Mouse (Mus musculus) stomach, embryonic 15.5 days (tissue): Measurements from ENCODE around the gene Mccc1. TPM values are rescaled to one million over a fixed set of nuclear protein-coding genes. Genes with fewer than 3 reads are reported as not detected.
A peak's percentile ranks its signal among the peaks of the same experiment; 100 is the strongest.

Experiments
- ATAC-seq: fragments of 200-750 bp; cut with Nextera tagmentation; 2 replicates; pipeline ENCODE4 v1.8.0; 2017; ENCODE audit warnings: low read depth, moderate number of reproducible peaks, moderate TSS enrichment; ENCODE audit not compliant: insufficient read depth, low FRiP score
- H3K27ac ChIP-seq: fragments of 300-500 bp; sonication (generic); 2 replicates; pipeline ENCODE4 v1.5.1; 2015; ENCODE audit warnings: mild to moderate bottlenecking, inconsistent platforms
- H3K27me3 ChIP-seq: fragments of 300-500 bp; sonication (generic); replicated peaks from 2 replicates; pipeline ENCODE4 v1.6.1; 2015; ENCODE audit warnings: inconsistent platforms
- H3K36me3 ChIP-seq: fragments of 300-500 bp; sonication (generic); 2 replicates; pipeline ENCODE4 v1.6.1; 2015; ENCODE audit warnings: inconsistent platforms
- H3K4me1 ChIP-seq: fragments of 300-500 bp; sonication (generic); 2 replicates; pipeline ENCODE4 v1.6.1; 2015; ENCODE audit warnings: inconsistent platforms
- H3K4me2 ChIP-seq: fragments of 300-500 bp; sonication (generic); 2 replicates; pipeline ENCODE4 v1.6.1; 2015; ENCODE audit warnings: mild to moderate bottlenecking, inconsistent platforms
- H3K4me3 ChIP-seq: fragments of 300-500 bp; sonication (generic); replicated peaks from 2 replicates; pipeline ENCODE4 v1.5.1; 2015; ENCODE audit warnings: inconsistent platforms
- H3K9ac ChIP-seq: fragments of 300-500 bp; sonication (generic); 2 replicates; pipeline ENCODE4 v1.6.1; 2015; ENCODE audit warnings: inconsistent platforms
- H3K9me3 ChIP-seq: fragments of 300-500 bp; sonication (generic); 2 replicates; pipeline ENCODE4 v1.6.1; 2016; ENCODE audit warnings: inconsistent platforms
- WGBS: fragments of 180-500 bp; shearing (Covaris S2); methylation state at CpG from one replicate; pipeline ENCODE4 v1.1.7; 2015; 5-methylcytosine and 5-hydroxymethylcytosine counted together
- polyA plus RNA-seq: library from polyadenylated mRNA; unstranded; fragments of >200 nt; fragmentation: Nextera tagmentation; extraction: Ambion mirVana; gene quantifications from 2 replicates; pipeline ENCODE4 v1.2.1, GENCODE M21; 2015

Gene Mccc1
- polyA plus RNA-seq, 1 experiment from 2014 or later, result 32.6 TPM

- no peak overlapping the region for H3K9ac ChIP-seq
- H3K4me2 ChIP-seq, result no peak overlapping the region
- H3K27ac ChIP-seq, result no peak overlapping the region
- ATAC-seq, result no peak
- no peaks in the 10 kb centered on the region for H3K27me3 ChIP-seq
- 88% methylated on average over 4 of the region's 4 CpGs for WGBS
- H3K4me1 ChIP-seq, result no peaks in the 10 kb centered on the region
- H3K4me3 ChIP-seq, result no peak overlapping the region
- no peaks in the 10 kb centered on the region for H3K9me3 ChIP-seq
- H3K36me3 ChIP-seq, result peaks cover 15% of the 10 kb centered on the region; the same call in 1 of the 2 replicates
These were observed 37.1 kb downstream of the Mccc1 start for GRCm38 (mm10) chr3:35963401-35963800.

DNA sequence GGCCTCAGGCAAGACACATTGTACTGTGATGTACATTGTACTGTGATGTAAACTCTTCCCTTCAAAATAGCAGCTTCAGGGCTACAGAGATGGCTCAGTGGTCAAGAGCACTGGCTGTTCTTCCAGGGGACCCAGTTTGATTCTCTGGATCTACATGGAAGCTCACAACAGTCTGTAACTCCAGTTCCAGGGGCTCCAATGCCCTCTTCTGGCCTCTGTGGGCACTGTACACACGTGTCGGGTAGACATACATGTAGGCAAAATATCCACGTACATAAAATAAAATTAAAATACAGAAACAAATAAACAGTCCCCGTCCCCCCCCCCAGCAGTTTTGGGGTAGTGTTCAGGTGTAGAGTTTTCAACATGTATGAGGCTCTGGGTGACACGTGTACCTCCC is 37.5 kb downstream of the Mccc1 start:
- no peaks in the 10 kb centered on the region for H3K4me1 ChIP-seq
- H3K9ac ChIP-seq, result no peak overlapping the region
- no peak for ATAC-seq
- H3K4me2 ChIP-seq, result no peak overlapping the region
- H3K4me3 ChIP-seq, result no peak overlapping the region
- no peaks in the 10 kb centered on the region for H3K9me3 ChIP-seq
- no peak overlapping the region for H3K27ac ChIP-seq
- WGBS, result 88% methylated on average over 5 of the region's 5 CpGs
- H3K27me3 ChIP-seq, result no peaks in the 10 kb centered on the region
- H3K36me3 ChIP-seq, result peaks cover 15% of the 10 kb centered on the region; the same call in 1 of the 2 replicates

- Histone ChIP-seq H3K9me3 (no peaks in the 10 kb centered on the region), H3K27me3 (no peaks in the 10 kb centered on the region), H3K4me2 (no peak overlapping the region), H3K36me3 (peaks cover 7% of the 10 kb centered on the region; the same call in 1 of the 2 replicates), H3K9ac (no peak overlapping the region), H3K4me1 (no peaks in the 10 kb centered on the region), H3K27ac (no peak overlapping the region), H3K4me3 (no peak overlapping the region)
- ATAC-seq, result no peak
- WGBS, result 93% methylated on average over 3 of the region's 3 CpGs
These were observed 43.2 kb downstream of the Mccc1 start for GRCm38 (mm10) chr3:35957230-35957629.

DNA sequence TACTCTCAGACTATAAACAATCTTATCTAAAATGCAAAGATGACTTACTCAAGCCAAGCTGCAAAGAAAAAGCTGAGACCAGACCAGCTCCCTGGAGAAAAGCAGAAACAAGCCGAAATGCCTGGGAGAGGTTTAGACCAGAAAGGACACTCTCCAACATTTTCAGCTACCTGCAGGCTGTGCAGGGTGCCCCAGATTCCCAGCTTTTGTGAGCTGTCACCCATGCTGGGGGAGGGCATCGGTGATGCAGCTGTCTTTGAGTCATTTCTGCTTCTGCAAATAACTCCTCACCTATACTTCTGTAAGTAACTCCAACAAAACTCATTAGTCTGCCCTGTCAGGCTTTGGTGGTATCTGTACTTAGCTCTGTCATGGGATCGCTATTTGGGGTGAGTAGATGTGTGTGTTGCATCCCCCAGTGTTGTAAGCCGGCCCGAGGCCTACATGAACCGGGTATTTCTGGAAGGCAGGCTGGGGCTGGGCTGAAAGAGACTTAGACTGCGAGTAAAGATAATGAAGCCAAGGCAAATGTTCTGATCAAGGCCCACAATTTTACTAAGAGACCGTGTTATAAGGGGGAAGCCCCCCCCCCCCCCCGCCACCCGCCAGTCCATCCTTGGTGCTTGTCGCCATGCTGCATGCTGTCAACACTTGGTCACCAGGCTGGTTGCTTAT is 45.4 kb downstream of the Mccc1 start:
- 90% methylated on average over 11 of the region's 11 CpGs for WGBS
- Histone ChIP-seq H3K4me2 (no peak overlapping the region), H3K4me3 (no peak overlapping the region), H3K9ac (no peak overlapping the region), H3K27me3 (no peaks in the 10 kb centered on the region), H3K9me3 (no peaks in the 10 kb centered on the region), H3K36me3 (peaks cover 7% of the 10 kb centered on the region; the same call in 1 of the 2 replicates), H3K27ac (no peak overlapping the region), H3K4me1 (no peaks in the 10 kb centered on the region)
- no peak for ATAC-seq

GRCm38 (mm10) chr3:35953816-35954215 is 46.7 kb downstream of the Mccc1 start:
- no peaks in the 10 kb centered on the region for H3K36me3 ChIP-seq
- H3K27me3 ChIP-seq, result no peaks in the 10 kb centered on the region
- ATAC-seq, result no peak
- no peaks in the 10 kb centered on the region for H3K4me1 ChIP-seq
- 83% methylated on average over 6 of the region's 6 CpGs for WGBS
- no peak overlapping the region for H3K9ac ChIP-seq
- no peaks in the 10 kb centered on the region for H3K9me3 ChIP-seq
- H3K4me3 ChIP-seq, result no peak overlapping the region
- H3K27ac ChIP-seq, result no peak overlapping the region
- H3K4me2 ChIP-seq, result no peak overlapping the region

DNA sequence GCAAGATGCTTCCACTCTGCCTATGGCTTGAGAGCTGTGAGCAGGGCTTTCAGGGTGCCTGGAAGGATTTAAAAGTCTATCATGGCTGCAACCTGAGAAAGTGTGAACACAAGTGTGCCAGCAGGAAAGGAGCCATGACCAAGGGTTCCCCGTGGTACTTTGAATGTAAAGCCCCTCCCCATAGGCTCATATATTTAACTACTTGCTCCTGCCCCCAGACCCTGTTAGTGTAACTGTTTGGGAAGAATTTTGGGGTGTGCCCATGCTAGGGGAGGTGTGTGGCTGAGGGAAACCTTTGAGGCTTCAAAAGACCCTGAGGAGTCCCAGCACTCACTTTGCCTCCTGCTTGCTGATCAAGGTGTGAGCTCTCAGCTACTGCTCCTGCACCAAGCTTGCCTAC is 47.3 kb downstream of the Mccc1 start:
- Histone ChIP-seq H3K4me1 (no peaks in the 10 kb centered on the region), H3K4me2 (no peak overlapping the region), H3K36me3 (no peaks in the 10 kb centered on the region), H3K4me3 (no peak overlapping the region), H3K9ac (no peak overlapping the region), H3K27ac (no peak overlapping the region), H3K9me3 (no peaks in the 10 kb centered on the region), H3K27me3 (no peaks in the 10 kb centered on the region)
- no peak for ATAC-seq
- WGBS, result 54% methylated on average over 1 of the region's 1 CpGs

DNA sequence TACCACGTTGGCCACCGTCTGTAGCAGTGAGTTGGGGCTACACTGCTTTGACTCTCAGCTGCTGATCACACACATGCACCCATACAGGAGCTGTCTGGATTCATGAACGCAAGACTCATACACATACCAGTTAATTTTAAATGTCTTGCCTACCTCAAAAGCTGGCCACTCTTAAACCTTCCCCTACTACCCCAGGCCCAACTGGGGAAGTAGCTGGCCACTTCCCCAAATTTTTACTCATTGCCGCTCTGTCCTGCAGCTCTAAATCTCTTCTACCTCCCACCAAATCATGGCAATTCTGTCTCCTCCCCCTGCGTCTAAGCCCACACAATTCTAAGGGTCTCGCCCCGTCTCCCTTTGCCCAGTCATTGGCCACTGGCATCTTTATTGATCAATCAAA is 52.3 kb downstream of the Mccc1 start:
- no peaks in the 10 kb centered on the region for H3K4me1 ChIP-seq
- H3K4me2 ChIP-seq, result no peak overlapping the region
- no peak for ATAC-seq
- H3K9ac ChIP-seq, result no peak overlapping the region
- no peak overlapping the region for H3K27ac ChIP-seq
- no peaks in the 10 kb centered on the region for H3K36me3 ChIP-seq
- no peaks in the 10 kb centered on the region for H3K9me3 ChIP-seq
- 88% methylated on average over 7 of the region's 7 CpGs for WGBS
- no peak overlapping the region for H3K4me3 ChIP-seq
- no peaks in the 10 kb centered on the region for H3K27me3 ChIP-seq

- no peak overlapping the region for H3K4me2 ChIP-seq
- no peaks in the 10 kb centered on the region for H3K4me1 ChIP-seq
- no peak overlapping the region for H3K27ac ChIP-seq
- no peaks in the 10 kb centered on the region for H3K9me3 ChIP-seq
- no peak overlapping the region for H3K4me3 ChIP-seq
- no peaks in the 10 kb centered on the region for H3K36me3 ChIP-seq
- no peak overlapping the region for H3K9ac ChIP-seq
- WGBS, result 74% methylated on average over 4 of the region's 4 CpGs
- ATAC-seq, result no peak
- no peaks in the 10 kb centered on the region for H3K27me3 ChIP-seq
These were observed 59.9 kb downstream of the Mccc1 start for GRCm38 (mm10) chr3:35940520-35941135.

DNA sequence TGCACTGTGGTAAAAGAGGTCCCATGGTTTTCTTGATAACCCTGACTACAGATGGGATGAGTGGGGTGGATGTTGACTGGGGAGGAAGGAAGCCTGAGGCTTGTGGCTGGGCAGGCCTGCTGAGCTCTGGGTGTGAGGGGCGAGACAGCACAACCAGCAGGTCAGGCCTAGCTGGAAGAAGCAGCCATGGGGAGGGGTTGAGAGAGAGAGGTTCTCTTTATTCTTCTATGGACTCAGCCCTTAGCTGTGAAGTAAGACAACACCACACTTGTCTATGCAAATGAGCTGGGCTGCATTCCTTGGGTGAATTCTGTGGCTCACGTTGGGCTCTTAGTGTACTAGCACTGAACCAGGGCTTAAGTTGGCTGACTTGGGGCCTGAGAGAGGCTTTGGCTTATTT is 60.4 kb downstream of the Mccc1 start:
- ATAC-seq, result no peak
- Histone ChIP-seq H3K36me3 (no peaks in the 10 kb centered on the region), H3K27me3 (no peaks in the 10 kb centered on the region), H3K9me3 (no peaks in the 10 kb centered on the region), H3K4me2 (no peak overlapping the region), H3K4me1 (no peaks in the 10 kb centered on the region), H3K27ac (no peak overlapping the region), H3K9ac (no peak overlapping the region), H3K4me3 (no peak overlapping the region)
- 40% methylated on average over 2 of the region's 2 CpGs for WGBS

DNA sequence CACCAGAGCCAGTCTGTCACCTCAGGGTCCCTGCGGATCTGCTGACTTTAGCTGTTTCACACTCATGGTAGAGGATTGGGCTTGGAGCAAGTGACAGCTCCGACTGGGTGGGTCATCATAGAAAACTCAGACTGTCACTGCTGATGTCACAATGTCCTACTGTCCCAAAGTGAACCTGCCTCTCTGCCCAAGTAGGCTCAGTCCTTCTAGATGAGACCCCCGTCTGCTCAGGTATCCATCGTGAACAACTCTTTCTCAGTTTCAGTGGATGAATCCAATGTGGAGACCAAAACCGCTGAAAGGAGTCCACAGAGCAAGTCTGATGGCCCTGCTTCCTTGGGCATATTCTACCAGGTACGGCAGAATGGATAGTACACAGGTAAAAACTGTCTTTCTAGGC is 63.1 kb downstream of the Mccc1 start, which contains the start of gene Dcun1d1:
Gene Dcun1d1, minus strand, starts transcription at position 101 of the 400 bp plus-strand sequence.
- WGBS, result 93% methylated on average over 6 of the region's 6 CpGs
- Histone ChIP-seq H3K4me3 (no peak within 1 kb of the TSS), H3K27ac (no peak within 1 kb of the TSS), H3K9ac (no peak within 1 kb of the TSS), H3K27me3 (no peaks in the 10 kb centered on the region), H3K4me1 (peaks cover 10% of the 10 kb centered on the region; the same call in 1 of the 2 replicates), H3K4me2 (no peak within 1 kb of the TSS), H3K36me3 (no peaks in the 10 kb centered on the region), H3K9me3 (no peaks in the 10 kb centered on the region)
- no peak for ATAC-seq

DNA sequence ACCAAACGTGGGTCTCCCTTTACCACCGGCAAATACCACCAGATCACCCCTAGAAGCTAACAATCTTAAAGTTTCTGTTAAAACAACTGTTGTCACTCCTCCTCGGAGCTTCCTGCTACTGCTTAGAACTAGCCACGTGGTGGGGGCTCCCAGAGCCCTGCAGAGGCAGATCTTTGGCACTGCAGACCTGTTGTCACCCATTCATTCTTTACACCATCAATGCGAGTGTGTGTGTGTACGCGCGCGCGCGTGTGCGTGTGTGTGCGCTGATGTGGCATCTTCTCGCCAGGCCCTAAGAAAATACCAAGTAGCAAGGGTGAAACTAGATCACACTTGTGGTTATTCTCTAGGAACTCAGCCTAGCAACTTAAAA is 67.1 kb downstream of the Mccc1 start:
- H3K9ac ChIP-seq, result peak overlapping the region; percentile 99
- no peaks in the 10 kb centered on the region for H3K27me3 ChIP-seq
- H3K4me3 ChIP-seq, result peak overlapping the region; percentile 94
- no peaks in the 10 kb centered on the region for H3K9me3 ChIP-seq
- peak overlapping the region; percentile 80 for H3K4me2 ChIP-seq
- peak overlapping the region; percentile 95 for H3K27ac ChIP-seq
- no peaks in the 10 kb centered on the region for H3K36me3 ChIP-seq
- ATAC-seq, result peak; percentile 41
- H3K4me1 ChIP-seq, result peaks cover 21% of the 10 kb centered on the region; the same call in 1 of the 2 replicates
- WGBS, result under 1% methylated on average over 14 of the region's 14 CpGs

DNA sequence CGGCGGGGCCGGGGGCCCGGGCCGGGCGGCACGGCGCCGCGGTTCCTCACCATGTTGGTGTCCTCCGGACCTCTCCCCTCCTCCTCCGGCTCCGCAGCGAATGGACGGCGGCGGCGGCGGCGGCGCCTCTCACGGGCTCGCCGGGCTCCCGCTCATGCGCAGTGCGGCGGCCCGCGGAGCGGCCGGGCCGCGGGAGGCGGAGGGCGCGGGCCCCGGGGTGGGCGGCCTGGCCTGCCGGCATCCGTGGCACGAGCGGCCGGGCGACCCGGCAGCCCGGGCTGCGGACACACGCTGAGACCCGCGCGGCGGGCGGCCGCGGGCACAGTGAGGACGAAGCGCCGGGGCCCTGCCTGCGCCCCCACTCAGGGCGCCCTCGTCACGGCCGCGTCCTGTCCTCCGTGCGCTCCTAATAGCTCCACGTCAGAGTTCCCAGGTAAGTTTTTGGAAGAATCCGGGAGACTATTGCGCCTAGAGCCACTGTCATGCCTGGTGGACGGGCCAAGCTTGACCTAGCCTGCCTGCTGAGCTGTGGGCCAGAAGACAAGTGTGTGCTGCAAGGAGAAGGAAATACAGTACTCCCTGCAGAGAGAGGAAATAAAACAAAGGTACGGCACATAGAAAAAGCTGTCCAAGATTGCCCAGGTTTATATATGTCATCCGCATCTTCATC is 67.6 kb downstream of the Mccc1 start:
- Histone ChIP-seq H3K9ac (peak overlapping the region; percentile 99), H3K9me3 (no peaks in the 10 kb centered on the region), H3K27me3 (no peaks in the 10 kb centered on the region), H3K36me3 (no peaks in the 10 kb centered on the region), H3K4me3 (peak overlapping the region; percentile 94), H3K4me1 (peaks cover 21% of the 10 kb centered on the region; the same call in 1 of the 2 replicates), H3K4me2 (peak overlapping the region; percentile 80), H3K27ac (peak overlapping the region; percentile 95)
- 0% methylated on average over 27 of the region's 73 CpGs for WGBS
- ATAC-seq, result peak; percentile 91
